Mouse (Mus musculus): ENCODE results near the gene Hist1h2ae. TPM values are rescaled to one million over a fixed set of nuclear protein-coding genes. Genes with fewer than 3 reads are reported as not detected.
"Not testable (repeated sequence)": the region's sequence is repeated elsewhere in the genome, so short reads cannot be mapped to it uniquely, and the experiment has no call there.

Gene Hist1h2ae
- total RNA-seq, 2 experiments from 2014 or later = 38.7 to 42.6 TPM

- peak; percentile 81 to 87 for DNase-seq
- intact Hi-C loops (cut with DNase I) = loop anchor here (5.0 kb wide), 3 partner anchors 37 to 112 kb away; partner anchors contain the start of genes Hist1h1e, Hist1h1t, Hist1h2ac and Hist1h2bc
These were observed 14.0 kb upstream of the Hist1h2ae start for GRCm38 (mm10) chr13:23585029-23585441.

GRCm38 (mm10) chr13:23584331-23584730 is 13.3 kb upstream of the Hist1h2ae start:
- DNase-seq = no peak
- intact Hi-C loops (cut with DNase I) = loop anchor here (5.0 kb wide), 3 partner anchors 52 to 1542 kb away; partner anchors contain the start of genes Hist1h2af, Hist1h2ag, Hist1h2bj and Hist1h4h

- no peak for DNase-seq
- intact Hi-C loops (cut with DNase I) = loop anchor here (5.0 kb wide), 3 partner anchors 51 to 1541 kb away; partner anchors contain the start of genes Hist1h2af, Hist1h2ag, Hist1h2bj and Hist1h4h
These were observed 12.5 kb upstream of the Hist1h2ae start for GRCm38 (mm10) chr13:23583387-23584068.

- DNase-seq = no peak
- intact Hi-C loops (cut with DNase I) = loop anchor here (5.0 kb wide), 3 partner anchors 50 to 1540 kb away; partner anchors contain the start of genes Hist1h2af, Hist1h2ag, Hist1h2bj and Hist1h4h
These were observed 11.4 kb upstream of the Hist1h2ae start for GRCm38 (mm10) chr13:23582219-23583056.

GRCm38 (mm10) chr13:23581408-23582218 is 10.6 kb upstream of the Hist1h2ae start, which contains the start of gene Hist1h4d:
Gene Hist1h4d, plus strand, starts transcription at chr13:23581598.
- intact Hi-C loops (cut with DNase I) = loop anchor here (5.0 kb wide), 3 partner anchors 49 to 1539 kb away; partner anchors contain the start of genes Hist1h2af, Hist1h2ag, Hist1h2bj and Hist1h4h
- peak; percentile 98 to 99 for DNase-seq

GRCm38 (mm10) chr13:23577835-23578234 is 6.8 kb upstream of the Hist1h2ae start:
- intact Hi-C loops (cut with DNase I) = no loop called here
- DNase-seq = no peak

- intact Hi-C loops (cut with DNase I) = no loop called here
- DNase-seq = no peak
These were observed 6.1 kb upstream of the Hist1h2ae start for GRCm38 (mm10) chr13:23576906-23577639.

- intact Hi-C loops (cut with DNase I) = no loop called here
- DNase-seq = no peak
These were observed 5.4 kb upstream of the Hist1h2ae start for GRCm38 (mm10) chr13:23576351-23576881.

- intact Hi-C loops (cut with DNase I); DNase-seq: not testable (repeated sequence)
These were observed 4.9 kb upstream of the Hist1h2ae start for GRCm38 (mm10) chr13:23575864-23576313.

- intact Hi-C loops (cut with DNase I) = no loop called here
- peak; percentile 73 to 74 for DNase-seq
These were observed 4.3 kb upstream of the Hist1h2ae start, which contains the start of gene Hist1h3d for GRCm38 (mm10) chr13:23575271-23575851. Gene Hist1h3d, plus strand, starts transcription at chr13:23575763.

- intact Hi-C loops (cut with DNase I) = loop anchor here (1.0 kb wide), 1 partner anchor 47 kb away; the partner anchor contains the start of gene Hist1h2be
- DNase-seq = not testable (repeated sequence)
These were observed 3.6 kb upstream of the Hist1h2ae start for GRCm38 (mm10) chr13:23574546-23575170.

- peak; percentile 91 to 92 for DNase-seq
- intact Hi-C loops (cut with DNase I) = loop anchor here (1.0 kb wide), 1 partner anchor 47 kb away; the partner anchor contains the start of gene Hist1h2be
These were observed 3.0 kb upstream of the Hist1h2ae start, which contains the start of the genes Hist1h2bf and Hist1h2ad for GRCm38 (mm10) chr13:23573898-23574524. Gene Hist1h2bf, minus strand, starts transcription at chr13:23574196. Gene Hist1h2ad, plus strand, starts transcription at chr13:23574381.

- intact Hi-C loops (cut with DNase I); DNase-seq: not testable (repeated sequence)
These were observed 2.2 kb upstream of the Hist1h2ae start for GRCm38 (mm10) chr13:23573034-23573897.

GRCm38 (mm10) chr13:23572218-23573033 is 1.4 kb upstream of the Hist1h2ae start:
- DNase-seq = no peak
- intact Hi-C loops (cut with DNase I) = no loop called here

GRCm38 (mm10) chr13:23571504-23572217 is 641 bp upstream of the Hist1h2ae start:
- intact Hi-C loops (cut with DNase I); DNase-seq: not testable (repeated sequence)
